Mouse (Mus musculus): ENCODE measurements at regions not wholly inside any gene's neighbourhood (a gene's known extent, or its start where the extent isn't known, plus 50 kb on each side); places are given as distances from the start of the nearest gene placed in this dataset.

GRCm38 (mm10) chr12:107183283-107183682, 305.1 kb upstream of the 3110018I06Rik start:
- TF ChIP-seq GATA1 (IDR thresholded peaks at IDR 0.05; ENCODE audit: borderline replicate concordance, low read length), result no peak
- TF ChIP-seq FLI1 (IDR thresholded peaks at IDR 0.05; ENCODE audit: low read length), result no peak
